Comparison of ENCODE assay signal across 12 mouse cellular contexts in genomic region chr19:53644020-53644595, GRCm38 (mm10). TPM values are rescaled to one million over a fixed set of nuclear protein-coding genes. Genes with fewer than 3 reads are reported as not detected.
DNase-seq lines count a peak whose midpoint lies in the region; ATAC-seq and TF ChIP-seq lines count a peak whose summit lies in the region.
"Had no signal": no experiment of that assay in that cellular context is flagged by ENCODE, and none has a peak within 500 bp of the region (broad histone marks: within the 10 kb centered on the region; RNA-seq: fewer than 3 reads in every experiment).

No protein-coding gene starts in this region.

- peaks cover 51% of the 10 kb centered on the region for H3K36me3 ChIP-seq in intestine, postnatal 0 days (ENCODE audit: control insufficient read depth, insufficient read depth)
- peaks cover 42% of the 10 kb centered on the region for H3K36me3 ChIP-seq in intestine, embryonic 15.5 days

- no peaks in the 10 kb centered on the region for H3K4me1 ChIP-seq in intestine, postnatal 0 days (replicated peaks; ENCODE audit: control insufficient read depth, insufficient read depth, low read length)
- 0 out of 2 replicates have a peak, but pooled peaks cover 3% of the 10 kb centered on the region for H3K4me1 ChIP-seq in intestine, embryonic 15.5 days (replicated peaks)
- no peaks in the 10 kb centered on the region for H3K4me1 ChIP-seq in lung, adult 2 months (ENCODE audit: control insufficient read depth, insufficient read depth, low read length)
- H3K4me1 ChIP-seq: liver, embryonic 13.5 days had no signal

- no peak overlapping the region for H3K4me3 ChIP-seq in intestine, postnatal 0 days (ENCODE audit: low read depth, low read length)
- H3K4me3 ChIP-seq in intestine, embryonic 15.5 days (replicated peaks) = no peak overlapping the region
- no peak overlapping the region for H3K4me3 ChIP-seq in lung, adult 2 months (replicated peaks; ENCODE audit: extremely low read depth, low read depth, low read length)
- H3K4me3 ChIP-seq: embryonic facial prominence, embryonic 15.5 days; liver, embryonic 13.5 days had no signal

- no peaks in the 10 kb centered on the region for H3K9me3 ChIP-seq in intestine, postnatal 0 days (ENCODE audit: control insufficient read depth)
- no peaks in the 10 kb centered on the region for H3K9me3 ChIP-seq in intestine, embryonic 15.5 days
- H3K9me3 ChIP-seq: embryonic facial prominence, embryonic 15.5 days; liver, embryonic 13.5 days had no signal

- TF ChIP-seq CTCF in intestine, postnatal 0 days (IDR thresholded peaks at IDR 0.05; ENCODE audit: low read depth) = peak; percentile 29
- no peak for TF ChIP-seq CTCF in lung, adult 2 months (IDR thresholded peaks at IDR 0.05; ENCODE audit: insufficient read depth, low read length)

- H3K4me2 ChIP-seq in intestine, postnatal 0 days (replicated peaks; ENCODE audit: low read depth) = no peak overlapping the region
- H3K4me2 ChIP-seq in intestine, embryonic 15.5 days (replicated peaks) = no peak overlapping the region
- H3K4me2 ChIP-seq: embryonic facial prominence, embryonic 15.5 days; liver, embryonic 13.5 days had no signal

- TF ChIP-seq POLR2A in lung, adult 2 months (IDR thresholded peaks at IDR 0.05; ENCODE audit: borderline replicate concordance, extremely low read depth, low read depth, low read length) = no peak

- WGBS in intestine, postnatal 0 days = 83% methylated on average over 9 of the region's 9 CpGs
- WGBS in intestine, embryonic 15.5 days = 90% methylated on average over 9 of the region's 9 CpGs
- 90% methylated on average over 9 of the region's 9 CpGs for WGBS in lung, adult 2 months

- no peak overlapping the region for H3K27ac ChIP-seq in intestine, postnatal 0 days (ENCODE audit: low read depth, low read length)
- no peak overlapping the region for H3K27ac ChIP-seq in intestine, embryonic 15.5 days
- H3K27ac ChIP-seq: embryonic facial prominence, embryonic 15.5 days; liver, embryonic 13.5 days had no signal

- H3K9ac ChIP-seq in intestine, postnatal 0 days (ENCODE audit: low read depth, low read length) = no peak overlapping the region
- no peak overlapping the region for H3K9ac ChIP-seq in intestine, embryonic 15.5 days
- H3K9ac ChIP-seq: embryonic facial prominence, embryonic 15.5 days; liver, embryonic 13.5 days had no signal

- DNase-seq in CD4-positive, CD25-positive, alpha-beta regulatory T cell, adult 2 months (ENCODE audit: low read depth, low spot score) = peak; percentile 61
- DNase-seq in lung, postnatal 36 days = peak; percentile 40
- DNase-seq in lung, adult 2 months = no peak
- peak; percentile 28 for DNase-seq in naive thymus-derived CD4-positive, alpha-beta T cell, adult 2 months (ENCODE audit: low read depth)
- no peak for DNase-seq in urinary bladder, postnatal 4 days (ENCODE audit: low spot score in 2 of 2)
- DNase-seq: cerebellum, adult 8-10 months; liver, embryonic 13.5 days; midbrain, embryonic 14.5 days had no signal

- no peaks in the 10 kb centered on the region for H3K27me3 ChIP-seq in intestine, postnatal 0 days (replicated peaks; ENCODE audit: control insufficient read depth, insufficient read depth, low read length)
- H3K27me3 ChIP-seq in intestine, embryonic 15.5 days (replicated peaks) = no peaks in the 10 kb centered on the region
- H3K27me3 ChIP-seq: embryonic facial prominence, embryonic 15.5 days; liver, embryonic 13.5 days had no signal

- no peak for ATAC-seq in CD4-positive, CD25-positive, alpha-beta regulatory T cell, adult 4 months
- no peak for ATAC-seq in intestine, postnatal 0 days
- no peak for ATAC-seq in intestine, embryonic 15.5 days

RNA-seq across cellular contexts. Expression of gene Rbm20, which starts 33.0 kb away (rescaled TPM):
- under 1 TPM; 0.17 to 0.32 TPM for polyA plus RNA-seq in CD4-positive, CD25-positive, alpha-beta regulatory T cell, adult 4 months (2017; shearing (Covaris generic))
- 0.42 and 0.52 TPM in 2 replicates for polyA plus RNA-seq in intestine, postnatal 0 days (2015; fragmentation: Nextera tagmentation; extraction: Ambion mirVana)
- polyA plus RNA-seq in intestine, embryonic 15.5 days (2015; fragmentation: Nextera tagmentation; extraction: Ambion mirVana) = 0.77 and 0.80 TPM in 2 replicates
- 2.5 and 3.8 TPM in 2 replicates for polyA plus RNA-seq in lung, adult 2 months (2012; rRNA removed)

RNA-seq across cellular contexts. Expression of gene Smc3, which starts 43.9 kb away (rescaled TPM):
- polyA plus RNA-seq in CD4-positive, CD25-positive, alpha-beta regulatory T cell, adult 4 months (2017; shearing (Covaris generic)) = 10 to 100 TPM; 38.9 to 40.8 TPM
- polyA plus RNA-seq in intestine, postnatal 0 days (2015; fragmentation: Nextera tagmentation; extraction: Ambion mirVana) = 24.4 and 24.9 TPM in 2 replicates
- 57.0 and 63.2 TPM in 2 replicates for polyA plus RNA-seq in intestine, embryonic 15.5 days (2015; fragmentation: Nextera tagmentation; extraction: Ambion mirVana)
- 3.4 and 5.3 TPM in 2 replicates for polyA plus RNA-seq in lung, adult 2 months (2012; rRNA removed)

RNA-seq across cellular contexts. Expression of gene Nutf2-ps1, which starts 55.2 kb away (rescaled TPM):
- polyA plus RNA-seq in CD4-positive, CD25-positive, alpha-beta regulatory T cell, adult 4 months (2017; shearing (Covaris generic)) = 100 to 1,000 TPM; 158 to 191 TPM
- polyA plus RNA-seq in intestine, postnatal 0 days (2015; fragmentation: Nextera tagmentation; extraction: Ambion mirVana) = 105 and 125 TPM in 2 replicates
- 366 and 397 TPM in 2 replicates for polyA plus RNA-seq in intestine, embryonic 15.5 days (2015; fragmentation: Nextera tagmentation; extraction: Ambion mirVana)
- polyA plus RNA-seq in lung, adult 2 months (2012; rRNA removed) = 74.5 and 92.3 TPM in 2 replicates

Comparison
In these comparisons a context has a peak if more than half of its experiments do, and no peak if none do; other contexts are left out.
1. DNase-seq: peak in CD4-positive, CD25-positive, alpha-beta regulatory T cell, adult 2 months (single experiment), lung, postnatal 36 days (single experiment) and naive thymus-derived CD4-positive, alpha-beta T cell, adult 2 months (single experiment); none in lung, adult 2 months (single experiment) and urinary bladder, postnatal 4 days (0 of 2).